Mouse (Mus musculus) stomach, embryonic 16.5 days (tissue): ENCODE measurements at regions not wholly inside any gene's neighbourhood (a gene's known extent, or its start where the extent isn't known, plus 50 kb on each side); places are given as distances from the start of the nearest gene placed in this dataset.

Source experiments
- ATAC-seq: fragments of 200-750 bp; cut with Nextera tagmentation; 2 replicates; pipeline ENCODE4 v1.8.0; 2017; ENCODE audit warnings: moderate number of reproducible peaks, moderate TSS enrichment; ENCODE audit not compliant: insufficient read depth, low FRiP score
- H3K27ac ChIP-seq: fragments of 300-500 bp; sonication (generic); 2 replicates; pipeline ENCODE4 v1.5.1; 2014; ENCODE audit warnings: low read length
- H3K27me3 ChIP-seq: fragments of 300-500 bp; sonication (generic); 2 replicates; pipeline ENCODE4 v1.6.1; 2014; ENCODE audit warnings: low read length, control low read depth, mixed read lengths; ENCODE audit not compliant: control insufficient read depth, insufficient read depth
- H3K36me3 ChIP-seq: fragments of 300-500 bp; sonication (generic); 2 replicates; pipeline ENCODE4 v1.6.1; 2014; ENCODE audit warnings: low read length; ENCODE audit not compliant: control insufficient read depth, insufficient read depth
- H3K4me1 ChIP-seq: fragments of 300-500 bp; sonication (generic); 2 replicates; pipeline ENCODE4 v1.6.1; 2014; ENCODE audit warnings: low read length, control low read depth, mixed read lengths; ENCODE audit not compliant: control insufficient read depth, insufficient read depth
- H3K4me2 ChIP-seq: fragments of 300-500 bp; sonication (generic); 2 replicates; pipeline ENCODE4 v1.6.1; 2014; ENCODE audit warnings: low read depth, low read length, mixed read lengths
- H3K4me3 ChIP-seq: fragments of 300-500 bp; sonication (generic); replicated peaks from 2 replicates; pipeline ENCODE4 v1.5.1; 2014; ENCODE audit warnings: mild to moderate bottlenecking, low read length
- H3K9ac ChIP-seq: fragments of 300-500 bp; sonication (generic); 2 replicates; pipeline ENCODE4 v1.6.1; 2014; ENCODE audit warnings: low read length
- H3K9me3 ChIP-seq: fragments of 300-500 bp; sonication (generic); replicated peaks from 2 replicates; pipeline ENCODE4 v1.6.1; 2016; ENCODE audit warnings: low read length, control low read depth; ENCODE audit not compliant: control insufficient read depth
- WGBS: fragments of 180-500 bp; shearing (Covaris S2); extraction: QIAGEN DNeasy Blood & Tissue Kit; methylation state at CpG from one replicate; pipeline ENCODE4 v1.1.7; 2014; 5-methylcytosine and 5-hydroxymethylcytosine counted together

DNA sequence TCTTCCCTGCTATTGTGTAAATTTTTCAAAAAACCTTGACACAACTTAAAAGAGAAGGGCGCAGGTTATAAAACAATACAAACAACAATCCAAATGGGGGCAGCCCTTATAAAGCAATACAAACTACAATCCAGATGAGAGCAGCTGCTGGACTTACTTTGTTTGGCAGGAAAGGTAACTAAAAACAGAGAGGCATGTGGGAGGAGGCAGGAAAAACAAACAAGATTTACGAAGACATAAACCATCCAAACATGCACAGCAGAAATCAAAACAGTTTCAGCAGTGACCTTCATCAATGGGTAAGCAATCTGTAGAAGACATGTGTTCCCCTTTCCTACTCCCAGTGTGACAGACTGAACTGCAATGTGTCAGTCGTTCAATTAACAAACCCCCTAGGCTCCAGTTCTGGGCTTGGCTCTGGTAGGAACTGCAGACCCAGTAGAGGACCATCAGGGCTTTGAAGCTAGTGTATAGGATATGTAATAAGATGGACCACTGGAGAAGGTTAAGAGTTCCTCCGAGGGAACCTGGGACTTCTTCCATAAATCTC lies 62.9 kb upstream of the Col1a2 start:
- Histone ChIP-seq H3K36me3 (no peaks in the 10 kb centered on the region), H3K9me3 (no peaks in the 10 kb centered on the region), H3K27ac (no peak overlapping the region), H3K4me2 (no peak overlapping the region), H3K4me3 (no peak overlapping the region), H3K27me3 (no peaks in the 10 kb centered on the region), H3K4me1 (0 out of 2 replicates have a peak, but pooled peaks cover 2% of the 10 kb centered on the region), H3K9ac (no peak overlapping the region)
- WGBS = 47% methylated on average over 4 of the region's 4 CpGs
- no peak for ATAC-seq

GRCm38 (mm10) chr6:4445906-4446305 lies 58.7 kb upstream of the Col1a2 start:
- no peak for ATAC-seq
- Histone ChIP-seq H3K27me3 (no peaks in the 10 kb centered on the region), H3K27ac (peak overlapping the region; percentile 42), H3K36me3 (no peaks in the 10 kb centered on the region), H3K9me3 (no peaks in the 10 kb centered on the region), H3K4me2 (no peak overlapping the region), H3K4me1 (0 out of 2 replicates have a peak, but pooled peaks cover 2% of the 10 kb centered on the region), H3K9ac (no peak overlapping the region), H3K4me3 (no peak overlapping the region)
- WGBS = 51% methylated on average over 1 of the region's 1 CpGs

DNA sequence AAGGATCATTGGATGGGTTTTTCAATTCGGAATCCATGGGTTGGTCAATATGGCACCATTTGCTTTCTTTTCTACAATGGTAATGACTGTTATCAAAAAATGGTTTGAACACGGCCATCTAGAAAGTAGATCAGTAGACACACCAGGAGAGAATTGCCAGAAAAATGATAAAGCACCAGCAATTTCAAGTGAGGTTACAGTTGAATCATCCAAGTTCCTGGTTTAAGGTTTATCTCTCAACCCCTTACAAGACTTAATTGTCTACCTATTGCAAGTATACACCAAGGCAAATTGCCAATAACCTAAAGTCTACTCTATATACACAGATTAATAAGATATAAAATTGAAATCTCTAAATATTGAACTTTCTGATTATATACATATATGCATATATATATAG lies 53.4 kb upstream of the Col1a2 start:
- H3K27ac ChIP-seq = no peak overlapping the region
- H3K9ac ChIP-seq = no peak overlapping the region
- no peaks in the 10 kb centered on the region for H3K27me3 ChIP-seq
- H3K4me1 ChIP-seq = peaks cover 3% of the 10 kb centered on the region
- H3K9me3 ChIP-seq = no peaks in the 10 kb centered on the region
- H3K4me2 ChIP-seq = no peak overlapping the region
- H3K4me3 ChIP-seq = no peak overlapping the region
- H3K36me3 ChIP-seq = no peaks in the 10 kb centered on the region
- WGBS = 87% methylated on average over 2 of the region's 2 CpGs
- no peak for ATAC-seq
